Mouse (Mus musculus) WW6 (cell line): ENCODE measurements around the gene Fzd4.
A peak's percentile ranks its signal among the peaks of the same experiment; 100 is the strongest.

ENCODE experiments used
- DNase-seq: peaks from one replicate; pipeline ENCODE4 v3.0.0-alpha.2; 2013; ENCODE audit warnings: low read depth, low spot score

Fzd4 gene

GRCm38 (mm10) chr7:89404081-89404733 is at the start of gene Fzd4, which contains the start of gene Tmem135:
Fzd4 (plus strand) TSS chr7:89404355.
Tmem135 (minus strand) TSS chr7:89404222.
- DNase-seq: peak; percentile 94

GRCm38 (mm10) chr7:89355519-89356255 is 48.5 kb upstream of the Fzd4 start:
- DNase-seq: no peak

- DNase-seq: no peak
Observed at GRCm38 (mm10) chr7:89356307-89356706, 47.8 kb upstream of the Fzd4 start.

- no peak for DNase-seq
Observed at GRCm38 (mm10) chr7:89363975-89364374, 40.2 kb upstream of the Fzd4 start.

- no peak for DNase-seq
Observed at GRCm38 (mm10) chr7:89365135-89365880, 38.8 kb upstream of the Fzd4 start.

- DNase-seq: no peak
Observed at GRCm38 (mm10) chr7:89367643-89368042, 36.5 kb upstream of the Fzd4 start.

- no peak for DNase-seq
Observed at GRCm38 (mm10) chr7:89370086-89370485, 34.1 kb upstream of the Fzd4 start.

GRCm38 (mm10) chr7:89370917-89371316 is 33.2 kb upstream of the Fzd4 start:
- DNase-seq: no peak

GRCm38 (mm10) chr7:89371623-89372295 is 32.4 kb upstream of the Fzd4 start:
- no peak for DNase-seq

- no peak for DNase-seq
Observed at GRCm38 (mm10) chr7:89380935-89381705, 23.0 kb upstream of the Fzd4 start.

GRCm38 (mm10) chr7:89382892-89383291 is 21.3 kb upstream of the Fzd4 start:
- DNase-seq: no peak

GRCm38 (mm10) chr7:89388981-89389380 is 15.2 kb upstream of the Fzd4 start:
- DNase-seq: no peak

- DNase-seq: no peak
Observed at GRCm38 (mm10) chr7:89390660-89391059, 13.5 kb upstream of the Fzd4 start.

- DNase-seq: no peak
Observed at GRCm38 (mm10) chr7:89391281-89391680, 12.9 kb upstream of the Fzd4 start.

GRCm38 (mm10) chr7:89391831-89392230 is 12.3 kb upstream of the Fzd4 start:
- no peak for DNase-seq

GRCm38 (mm10) chr7:89392388-89392787 is 11.8 kb upstream of the Fzd4 start:
- DNase-seq: no peak

GRCm38 (mm10) chr7:89392825-89393224 is 11.3 kb upstream of the Fzd4 start:
- no peak for DNase-seq

GRCm38 (mm10) chr7:89395399-89395798 is 8.8 kb upstream of the Fzd4 start:
- no peak for DNase-seq

- DNase-seq: no peak
Observed at GRCm38 (mm10) chr7:89396386-89396785, 7.8 kb upstream of the Fzd4 start.

- DNase-seq: no peak
Observed at GRCm38 (mm10) chr7:89397837-89398534, 6.2 kb upstream of the Fzd4 start.
